Mouse (Mus musculus) liver, postnatal 0 days (tissue): ENCODE data around the gene Pcsk5. TPM values are rescaled to one million over a fixed set of nuclear protein-coding genes. Genes with fewer than 3 reads are reported as not detected.

ENCODE experiments used
- ATAC-seq: fragments of 200-750 bp; cut with Nextera tagmentation; 2 replicates; pipeline ENCODE4 v1.8.0; 2017; ENCODE audit warnings: mild to moderate bottlenecking, moderate library complexity
- DNase-seq: peaks from one replicate; pipeline ENCODE4 v3.0.0-alpha.2; 2016
- H3K27ac ChIP-seq: fragments of 300-500 bp; sonication (generic); 2 replicates; pipeline ENCODE4 v1.5.1; 2014; ENCODE audit warnings: antibody characterized with exemption, moderate library complexity, mild to moderate bottlenecking, low read depth
- H3K27me3 ChIP-seq: fragments of 300-500 bp; sonication (generic); 2 replicates; pipeline ENCODE4 v1.6.1; 2014; ENCODE audit warnings: low read length, control low read depth, mixed read lengths; ENCODE audit not compliant: insufficient read depth
- H3K36me3 ChIP-seq: fragments of 300-500 bp; sonication (generic); replicated peaks from 2 replicates; pipeline ENCODE4 v1.6.1; 2014; ENCODE audit warnings: mild to moderate bottlenecking, control low read depth, low read length, moderate library complexity, mixed read lengths; ENCODE audit not compliant: insufficient read depth
- H3K4me1 ChIP-seq: fragments of 300-500 bp; sonication (generic); 2 replicates; pipeline ENCODE4 v1.6.1; 2014; ENCODE audit warnings: antibody characterized with exemption, mild to moderate bottlenecking, control low read depth; ENCODE audit not compliant: insufficient read depth
- H3K4me2 ChIP-seq: fragments of 300-500 bp; sonication (generic); 2 replicates; pipeline ENCODE4 v1.6.1; 2014; ENCODE audit warnings: low read depth, mild to moderate bottlenecking, low read length, moderate library complexity, mixed read lengths
- H3K4me3 ChIP-seq: fragments of 300-500 bp; sonication (generic); 2 replicates; pipeline ENCODE4 v1.5.1; 2014; ENCODE audit warnings: low read depth, low read length
- H3K9ac ChIP-seq: fragments of 300-500 bp; sonication (generic); replicated peaks from 2 replicates; pipeline ENCODE4 v1.6.1; 2014; ENCODE audit warnings: mild to moderate bottlenecking, moderate library complexity
- H3K9me3 ChIP-seq: fragments of 300-500 bp; sonication (generic); 2 replicates; pipeline ENCODE4 v1.6.1; 2016; ENCODE audit warnings: mild to moderate bottlenecking, control low read depth, low read length, mixed read lengths
- CTCF ChIP-seq: sonication (generic); IDR thresholded peaks from 2 replicates; pipeline ENCODE4 v1.5.1; 2016; ENCODE audit warnings: antibody characterized with exemption, low read depth
- EP300 ChIP-seq: IDR thresholded peaks from 2 replicates; pipeline ENCODE4 v1.6.1; 2016; ENCODE audit warnings: antibody characterized with exemption, low read depth, mild to moderate bottlenecking
- WGBS: fragments of 180-500 bp; shearing (Covaris S2); extraction: QIAGEN DNeasy Blood & Tissue Kit; methylation state at CpG from one replicate; pipeline ENCODE4 v1.1.7; 2014; ENCODE audit not compliant: insufficient replicate concordance; 5-methylcytosine and 5-hydroxymethylcytosine counted together
- polyA plus RNA-seq: library from polyadenylated mRNA; unstranded; fragments of >200 nt; fragmentation: Nextera tagmentation; extraction: Ambion mirVana; gene quantifications from 2 replicates; pipeline ENCODE4 v1.2.1, GENCODE M21; 2015

Pcsk5 gene
- 3.8 and 4.1 TPM in 2 replicates for polyA plus RNA-seq

GRCm38 (mm10) chr19:17837471-17837859, at the start of gene Pcsk5:
Gene Pcsk5 (minus strand): TSS chr19:17837632.
- no peaks in the 10 kb centered on the region for H3K36me3 ChIP-seq
- no peak for TF ChIP-seq CTCF
- TF ChIP-seq EP300 = no peak
- H3K27ac ChIP-seq = peak within 1 kb of the TSS; percentile 67
- DNase-seq (peak; percentile 75), ATAC-seq (peak; percentile 83)
- H3K4me3 ChIP-seq = peak within 1 kb of the TSS; percentile 59
- 7% methylated on average over 21 of the region's 36 CpGs for WGBS
- H3K27me3 ChIP-seq = peaks cover 24% of the 10 kb centered on the region
- H3K4me1 ChIP-seq = no peaks in the 10 kb centered on the region
- H3K9me3 ChIP-seq = no peaks in the 10 kb centered on the region
- peak within 1 kb of the TSS; percentile 60 for H3K9ac ChIP-seq
- H3K4me2 ChIP-seq = peak within 1 kb of the TSS; percentile 80

- H3K4me2 ChIP-seq = no peak overlapping the region
These were observed 38.4 kb upstream of the Pcsk5 start for GRCm38 (mm10) chr19:17875804-17876203.

GRCm38 (mm10) chr19:17874388-17874787, 37.0 kb upstream of the Pcsk5 start:
- Histone ChIP-seq H3K36me3 (no peaks in the 10 kb centered on the region), H3K9ac (no peak overlapping the region), H3K27ac (no peak overlapping the region), H3K27me3 (peaks cover 6% of the 10 kb centered on the region; the same call in 1 of the 2 replicates), H3K9me3 (no peaks in the 10 kb centered on the region), H3K4me3 (no peak overlapping the region), H3K4me1 (no peaks in the 10 kb centered on the region), H3K4me2 (no peak overlapping the region)
- DNase-seq (no peak), ATAC-seq (no peak)
- no peak for TF ChIP-seq EP300
- no peak for TF ChIP-seq CTCF
- WGBS = 71% methylated on average over 2 of the region's 2 CpGs

More at GRCm38 (mm10) chr19:17875804-17876203, 38.4 kb upstream of the Pcsk5 start:
- no peak for TF ChIP-seq CTCF
- no peak for TF ChIP-seq EP300
- Histone ChIP-seq H3K36me3 (no peaks in the 10 kb centered on the region), H3K27ac (no peak overlapping the region), H3K4me1 (no peaks in the 10 kb centered on the region), H3K27me3 (peaks cover 6% of the 10 kb centered on the region; the same call in 1 of the 2 replicates), H3K4me3 (no peak overlapping the region), H3K9me3 (no peaks in the 10 kb centered on the region), H3K9ac (no peak overlapping the region)
- DNase-seq (no peak), ATAC-seq (peak; percentile 35; the same call in 1 of the 2 replicates)
- WGBS = 47% methylated on average over 7 of the region's 7 CpGs

GRCm38 (mm10) chr19:17873755-17874154, 36.3 kb upstream of the Pcsk5 start:
- DNase-seq = no peak
- no peak overlapping the region for H3K9ac ChIP-seq
- peaks cover 6% of the 10 kb centered on the region; the same call in 1 of the 2 replicates for H3K27me3 ChIP-seq
- ATAC-seq = no peak
- no peak overlapping the region for H3K4me2 ChIP-seq
- H3K4me3 ChIP-seq = no peak overlapping the region
- no peak overlapping the region for H3K27ac ChIP-seq
- H3K4me1 ChIP-seq = no peaks in the 10 kb centered on the region
- H3K36me3 ChIP-seq = no peaks in the 10 kb centered on the region
- 48% methylated on average over 2 of the region's 2 CpGs for WGBS
- no peaks in the 10 kb centered on the region for H3K9me3 ChIP-seq
- TF ChIP-seq CTCF (peak; percentile 45; the same call in 1 of the 2 replicates), EP300 (no peak)

GRCm38 (mm10) chr19:17866317-17866891, 29.0 kb upstream of the Pcsk5 start:
- DNase-seq (no peak), ATAC-seq (no peak)
- no peak for TF ChIP-seq CTCF
- TF ChIP-seq EP300 = no peak
- Histone ChIP-seq H3K4me2 (no peak overlapping the region), H3K4me3 (no peak overlapping the region), H3K9me3 (no peaks in the 10 kb centered on the region), H3K36me3 (no peaks in the 10 kb centered on the region), H3K27ac (no peak overlapping the region), H3K9ac (no peak overlapping the region), H3K27me3 (no peaks in the 10 kb centered on the region), H3K4me1 (no peaks in the 10 kb centered on the region)
- 66% methylated on average over 3 of the region's 3 CpGs for WGBS

DNA sequence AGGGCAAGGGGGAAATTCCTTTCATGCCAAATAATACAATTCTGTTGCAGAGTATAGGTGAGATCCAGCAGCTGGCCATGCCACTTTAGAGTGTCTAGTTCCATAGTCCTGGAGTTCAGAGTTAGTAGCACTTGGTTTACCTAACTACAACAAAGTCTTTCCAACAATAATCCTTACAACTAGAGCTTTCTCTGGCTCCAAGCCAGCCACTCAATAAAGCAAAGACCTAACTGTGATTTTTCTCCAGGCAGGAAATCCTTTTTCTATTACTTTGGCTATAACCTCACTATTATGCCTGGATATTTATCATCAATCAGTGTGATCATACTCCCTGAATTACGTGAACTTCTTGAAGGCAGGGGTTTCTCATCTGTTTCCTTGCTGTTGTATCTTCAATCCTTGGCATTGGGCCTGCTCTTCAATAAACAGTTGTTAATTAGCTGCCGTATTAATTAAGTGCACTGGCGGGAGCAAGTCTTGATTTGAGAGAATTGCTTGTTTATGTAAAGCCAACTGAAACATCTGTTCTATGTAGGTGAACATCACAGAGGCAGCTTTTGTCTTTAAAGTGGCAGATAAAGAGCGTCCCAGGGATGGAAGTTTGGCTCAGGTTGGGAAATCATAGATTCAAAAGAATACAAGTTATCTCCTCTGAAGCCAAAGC, 23.1 kb upstream of the Pcsk5 start:
- Histone ChIP-seq H3K4me1 (no peaks in the 10 kb centered on the region), H3K9me3 (no peaks in the 10 kb centered on the region), H3K27ac (no peak overlapping the region), H3K4me3 (no peak overlapping the region), H3K27me3 (no peaks in the 10 kb centered on the region), H3K36me3 (no peaks in the 10 kb centered on the region), H3K9ac (no peak overlapping the region), H3K4me2 (no peak overlapping the region)
- ATAC-seq (no peak), DNase-seq (no peak)
- TF ChIP-seq EP300 (no peak), CTCF (no peak)
- WGBS = 66% methylated on average over 4 of the region's 4 CpGs
